Mouse (Mus musculus) small intestine, adult 2 months (tissue): ENCODE measurements around the gene Cep57l1.

Experiments used
- CTCF ChIP-seq: fragments of 200-500 bp; IDR thresholded peaks from 2 replicates; pipeline ENCODE4 v1.5.1; 2012; ENCODE audit warnings: low read depth, mild to moderate bottlenecking, control low read depth, inconsistent platforms, low read length, moderate library complexity, mixed read lengths; ENCODE audit not compliant: insufficient replicate concordance, insufficient read length; ENCODE audit errors: extremely low read depth
- POLR2A ChIP-seq: fragments of 200-500 bp; IDR thresholded peaks from 2 replicates; pipeline ENCODE4 v1.6.1; 2012; ENCODE audit warnings: low read depth, mild to moderate bottlenecking, control low read depth, inconsistent platforms, low read length, moderate library complexity

GRCm38 (mm10) chr10:41749306-41749705 is 60.4 kb downstream of the Cep57l1 start:
- TF ChIP-seq CTCF (no peak), POLR2A (no peak)
